Mouse (Mus musculus) common myeloid progenitor, adult 5-6 weeks (primary cell): ENCODE measurements around the gene Adgrg1. TPM values are rescaled to one million over a fixed set of nuclear protein-coding genes. Genes with fewer than 3 reads are reported as not detected.
"Not testable (repeated sequence)": the region's sequence is repeated elsewhere in the genome, so short reads cannot be mapped to it uniquely, and the experiment has no call there.

ENCODE experiments used
- ATAC-seq: replicated peaks from 2 replicates; pipeline ENCODE4 v1.8.0; 2016; ENCODE audit warnings: low read depth, mild to moderate bottlenecking, moderate TSS enrichment, inconsistent platforms; ENCODE audit not compliant: poor library complexity, severe bottlenecking
- total RNA-seq: library from RNA; stranded (forward); fragments of 200-1000, 187-1606 nt; gene quantifications from 2 replicates; pipeline ENCODE4 v1.2.3, GENCODE M21; 2017

The Adgrg1 gene
- total RNA-seq, 1 experiment from 2014 or later = 407 TPM

DNA sequence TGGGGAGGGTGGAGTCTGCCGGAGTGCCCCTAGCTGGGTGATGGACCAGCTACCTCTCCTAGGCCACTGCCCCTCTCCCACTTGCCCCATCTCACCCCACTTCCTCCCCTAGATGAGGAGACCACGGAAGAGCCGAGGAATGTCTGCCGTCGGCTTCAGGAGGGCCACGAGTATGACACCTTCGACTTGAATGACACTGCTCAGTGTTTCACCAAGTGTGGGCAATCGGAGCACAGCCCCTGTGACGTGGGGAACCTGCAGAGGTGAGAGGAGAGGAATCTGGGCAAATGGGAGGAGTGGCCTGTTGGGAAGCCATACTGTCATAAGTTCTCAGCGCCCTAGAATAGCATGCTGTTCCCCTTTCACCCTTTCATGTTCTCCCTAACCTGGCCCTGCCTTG lies 46.3 kb downstream of the Adgrg1 start:
- no peak; the same call in 1 of the 2 replicates for ATAC-seq

- no peak for ATAC-seq
Measured at GRCm38 (mm10) chr8:95023201-95023600, 48.6 kb downstream of the Adgrg1 start.

GRCm38 (mm10) chr8:95024387-95024786 lies 49.8 kb downstream of the Adgrg1 start:
- no peak for ATAC-seq

- ATAC-seq = no peak
Measured at GRCm38 (mm10) chr8:95025421-95025820, 50.9 kb downstream of the Adgrg1 start.

DNA sequence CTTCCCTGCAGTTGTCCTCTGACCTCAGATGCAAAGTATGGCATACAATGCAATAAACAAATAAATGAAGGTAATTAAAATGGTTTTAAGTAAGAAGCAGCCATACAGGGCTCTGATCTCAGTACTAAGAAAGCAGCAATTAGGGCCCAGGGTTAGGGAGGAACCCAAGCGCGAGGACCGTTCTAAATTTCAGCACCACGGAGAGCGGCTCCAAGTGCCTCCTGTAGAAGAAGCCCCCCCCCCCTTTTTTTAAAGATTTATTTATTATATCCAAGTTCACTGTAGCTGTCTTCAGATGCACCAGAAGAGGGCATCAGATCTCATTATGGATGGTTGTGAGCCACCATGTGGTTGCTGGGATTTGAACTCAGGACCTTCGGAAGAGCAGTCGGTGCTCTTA lies 53.8 kb downstream of the Adgrg1 start:
- ATAC-seq = not testable (repeated sequence)

DNA sequence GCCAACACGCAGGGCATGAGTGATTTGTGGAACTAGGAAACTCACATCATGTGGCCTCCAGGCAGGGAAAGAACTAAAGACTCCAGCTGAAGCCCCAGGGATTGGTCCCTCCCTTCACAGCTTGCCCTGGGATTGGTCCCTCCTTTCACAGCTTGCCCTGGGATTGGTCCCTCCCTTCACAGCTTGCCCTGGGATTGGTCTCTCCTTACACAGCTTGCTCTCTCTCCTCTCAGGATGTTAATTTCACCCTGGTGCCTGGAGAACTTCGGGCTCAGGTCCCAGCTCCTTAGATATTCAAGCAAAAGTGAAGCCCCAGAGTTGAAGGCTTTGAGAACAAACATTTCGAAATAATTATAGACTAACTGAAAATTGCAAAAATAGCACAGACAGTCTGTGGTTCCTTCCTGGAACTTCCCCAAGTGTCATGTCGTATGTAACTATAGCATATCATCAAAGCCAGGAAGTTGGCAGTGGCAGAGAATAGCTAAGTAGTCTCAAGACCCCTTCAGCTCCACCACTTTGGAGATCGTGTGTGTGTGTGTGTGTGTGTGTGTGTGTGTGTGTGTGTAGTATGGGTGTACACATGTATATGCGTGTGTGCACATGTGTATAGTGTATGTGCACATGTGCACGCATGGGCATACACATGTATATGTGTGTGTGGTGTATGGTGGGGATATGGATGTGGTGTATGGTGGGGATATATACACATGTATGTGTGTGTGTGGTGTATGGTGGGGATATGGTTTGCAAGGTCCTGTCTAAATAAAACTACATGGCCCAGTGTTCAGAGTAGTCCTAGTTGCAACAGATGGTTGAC lies 62.8 kb downstream of the Adgrg1 start:
- ATAC-seq = peak; percentile 87

- no peak for ATAC-seq
Measured at GRCm38 (mm10) chr8:95041883-95042784, 67.6 kb downstream of the Adgrg1 start.

- no peak for ATAC-seq
Measured at GRCm38 (mm10) chr8:95044811-95045210, 70.3 kb downstream of the Adgrg1 start.

GRCm38 (mm10) chr8:95046982-95047381 lies 72.4 kb downstream of the Adgrg1 start:
- ATAC-seq = peak; percentile 91

DNA sequence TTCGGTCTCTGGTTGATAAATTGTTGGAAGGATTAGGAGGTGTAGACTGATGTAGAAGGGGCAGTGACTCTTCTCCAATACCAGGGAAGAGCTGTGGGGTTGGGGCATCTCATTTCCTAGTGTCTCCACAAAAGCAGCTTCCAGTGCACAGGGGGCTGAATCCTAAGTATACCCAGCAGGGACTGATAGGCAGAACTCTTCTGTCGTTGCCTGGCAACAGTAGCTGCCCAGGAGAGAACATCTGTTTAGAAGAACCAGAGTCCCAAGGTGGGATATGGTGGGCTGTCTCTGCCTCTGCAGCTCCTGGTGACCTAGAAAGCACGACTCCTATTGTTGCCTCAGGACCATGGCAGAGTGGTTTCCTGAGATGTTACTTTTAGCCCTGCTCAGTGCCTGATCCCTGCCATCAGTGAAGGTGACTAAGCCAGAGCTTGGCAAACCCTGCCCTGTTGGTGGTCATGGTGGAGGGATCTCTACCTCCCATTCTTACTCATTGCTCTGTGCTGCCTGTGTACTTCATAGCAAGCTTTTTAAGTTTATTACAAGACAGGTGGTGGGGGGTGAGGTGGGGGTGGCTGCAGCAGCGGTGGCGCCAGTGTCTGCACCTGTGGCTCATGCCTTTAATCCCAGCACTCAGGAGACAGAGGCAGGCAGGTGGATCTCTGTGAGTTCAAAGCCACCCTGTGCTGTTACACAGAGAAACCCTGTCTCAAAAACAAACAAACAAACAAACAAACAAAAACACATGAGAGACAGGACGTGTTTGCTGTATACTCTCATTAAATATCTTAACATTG lies 73.5 kb downstream of the Adgrg1 start:
- no peak for ATAC-seq

DNA sequence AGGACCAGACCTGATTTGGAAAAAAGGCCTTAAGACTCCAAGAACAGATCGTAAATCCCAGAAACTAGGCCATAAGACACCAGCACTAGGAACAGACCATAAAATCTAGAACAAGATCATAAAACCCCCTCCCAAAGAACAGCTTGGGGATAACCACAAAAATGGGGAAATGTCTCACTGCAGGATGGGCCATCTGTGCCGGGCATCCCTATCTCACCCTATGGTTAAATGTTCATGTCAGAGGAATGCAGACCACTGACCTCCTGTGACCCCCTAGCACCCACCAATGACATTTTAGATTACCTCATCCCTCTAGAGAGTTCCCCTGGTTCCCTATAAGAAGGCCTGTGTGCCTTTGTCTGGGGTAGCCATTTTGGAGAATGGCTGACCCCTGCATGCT lies 75.1 kb downstream of the Adgrg1 start:
- ATAC-seq = peak; percentile 52; the same call in 1 of the 2 replicates

DNA sequence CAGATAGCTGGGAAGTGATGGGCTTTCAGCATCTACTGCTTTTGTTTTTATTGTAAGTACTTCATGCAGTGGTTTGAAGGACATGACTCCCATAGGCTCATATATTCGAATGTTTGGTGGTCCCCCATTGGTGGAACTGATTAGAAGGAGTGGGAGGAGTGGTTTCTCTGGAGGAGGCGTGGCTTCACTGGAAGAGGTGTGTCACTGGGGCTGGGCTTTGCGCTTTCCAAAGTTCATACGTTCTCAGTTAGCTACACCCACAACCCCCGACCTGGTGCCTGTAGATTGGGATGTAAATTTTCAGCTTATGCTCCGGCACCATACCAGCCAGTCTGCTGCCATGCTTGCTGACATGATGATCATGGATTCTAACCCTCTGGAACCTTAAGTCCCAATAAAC lies 79.9 kb downstream of the Adgrg1 start:
- no peak for ATAC-seq

- ATAC-seq = peak; percentile 48
Measured at GRCm38 (mm10) chr8:95054927-95055510, 80.5 kb downstream of the Adgrg1 start, which contains the start of gene Drc7. TSS of gene Drc7 (plus strand) at chr8:95055103.

DNA sequence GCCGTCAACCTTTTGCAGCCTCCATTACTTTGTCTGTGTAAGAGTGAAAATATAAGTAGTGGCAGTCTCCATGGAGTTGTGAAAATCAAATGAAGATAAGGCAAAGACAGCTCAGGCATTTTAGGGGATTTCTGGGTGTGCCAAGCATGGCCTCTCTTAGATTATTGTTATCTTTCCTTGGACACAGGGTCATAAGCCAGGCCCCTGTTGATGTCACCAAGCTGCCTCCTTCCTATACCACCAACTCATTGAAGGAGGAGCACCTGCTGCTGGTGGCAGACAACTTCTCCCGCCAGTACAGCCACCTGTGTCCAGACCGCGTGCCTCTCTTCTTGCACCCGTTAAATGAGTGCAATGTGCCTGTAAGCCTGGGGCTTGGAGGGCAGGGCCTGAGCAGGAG lies 81.9 kb downstream of the Adgrg1 start:
- ATAC-seq = no peak

DNA sequence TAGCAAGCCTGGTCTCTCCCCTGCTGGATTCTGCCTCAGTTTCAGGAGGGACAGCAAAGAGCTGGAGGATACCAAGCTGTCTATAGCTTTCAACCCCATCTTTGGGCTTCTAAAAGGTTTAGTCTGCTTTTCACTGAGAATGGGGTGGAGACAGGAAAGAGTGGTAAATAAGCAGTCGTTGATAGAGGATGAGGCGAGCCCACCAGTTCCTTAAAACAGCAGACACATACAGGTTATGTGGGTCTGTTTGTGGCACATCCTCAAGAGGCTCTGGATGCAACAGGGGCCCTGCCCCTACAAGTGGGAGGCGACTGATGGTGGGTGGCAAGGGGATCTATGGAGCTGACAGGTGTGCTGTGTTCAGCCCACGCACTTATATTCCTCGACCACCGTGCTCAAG lies 84.1 kb downstream of the Adgrg1 start:
- peak; percentile 62 for ATAC-seq

DNA sequence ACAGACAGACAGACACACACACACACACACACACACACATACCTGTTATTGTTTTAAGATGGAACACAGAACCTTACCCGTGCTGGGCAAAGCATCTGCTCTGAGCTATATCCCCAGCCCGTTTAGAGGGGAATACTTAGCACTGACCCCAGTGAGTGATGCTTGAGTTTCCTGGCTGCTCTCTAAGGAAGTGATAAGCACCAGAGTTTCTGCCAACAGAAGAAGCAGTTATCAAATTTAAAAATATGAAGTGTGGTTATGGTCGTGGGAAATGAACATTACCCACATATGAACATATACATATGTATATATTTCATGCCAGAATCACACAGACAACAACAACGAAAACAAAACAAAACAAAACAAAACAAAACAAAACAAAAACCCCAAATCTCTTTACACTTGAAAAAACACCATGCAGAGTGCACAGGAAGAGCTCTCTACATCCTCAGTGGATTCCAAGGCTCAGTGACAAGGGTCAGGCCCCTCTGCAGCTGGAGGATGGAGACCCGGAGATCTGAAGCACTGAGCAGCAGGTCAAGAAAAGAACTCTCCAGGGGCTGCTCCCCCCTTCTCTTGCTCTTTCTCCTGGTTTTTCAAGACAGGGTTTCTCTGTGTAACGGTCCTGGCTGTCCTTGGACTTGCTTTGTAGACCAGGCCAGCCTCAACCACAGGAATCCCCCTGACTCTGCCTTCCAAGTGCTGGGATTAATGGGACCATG lies 85.4 kb downstream of the Adgrg1 start:
- ATAC-seq = peak; percentile 15
